Mouse (Mus musculus) B cell, adult 67 days (primary cell): ENCODE data around the gene Ccar1. TPM values are rescaled to one million over a fixed set of nuclear protein-coding genes. Genes with fewer than 3 reads are reported as not detected.

Source experiments
- total RNA-seq, 2 experiments: library from RNA; stranded (reverse); gene quantifications; 4 replicates each; pipeline ENCODE4 v1.2.4; 2023

Gene Ccar1
- 100 to 1,000 TPM; 141 to 163 TPM for total RNA-seq

GRCm38 (mm10) chr10:62792177-62793090 lies at the start of gene Ccar1:
TSS of gene Ccar1 (minus strand) at chr10:62792286.

GRCm38 (mm10) chr10:62725771-62726687 lies 66.1 kb downstream of the Ccar1 start, which contains the start of gene Stox1:
TSS of gene Stox1 (minus strand) at chr10:62726128.

Other genes starting within 250 kb of the Ccar1 start
- 10 to 100 TPM; 24.0 to 26.2 TPM for gene Kif1bp, start 213.8 kb downstream of the Ccar1 start, total RNA-seq
- gene Ddx21, start 190.0 kb downstream of the Ccar1 start, total RNA-seq, result 100 to 1,000 TPM; 140 to 147 TPM
- gene Ddx50, start 141.1 kb downstream of the Ccar1 start, total RNA-seq, result 100 to 1,000 TPM; 143 to 149 TPM
- gene Stox1, start 66.2 kb downstream of the Ccar1 start, total RNA-seq, result not detected
- gene Tet1, start 116.7 kb upstream of the Ccar1 start, total RNA-seq, result 1 to 10 TPM; 8.2 to 8.4 TPM
- gene Slc25a16, start 128.3 kb upstream of the Ccar1 start, total RNA-seq, result 10 to 100 TPM; 11.9 to 16.9 TPM
- 1 to 10 TPM; 2.4 to 2.9 TPM for gene Dna2, start 154.7 kb upstream of the Ccar1 start, total RNA-seq
- gene Rufy2, start 187.9 kb upstream of the Ccar1 start, total RNA-seq, result 10 to 100 TPM; 39.3 to 41.5 TPM
- gene Hnrnph3, start 231.9 kb upstream of the Ccar1 start, total RNA-seq, result 100 to 1,000 TPM; 118 to 135 TPM
- gene Pbld2, start 232.0 kb upstream of the Ccar1 start, total RNA-seq, result 1 to 10 TPM; 1.1 to 1.3 TPM